Mouse (Mus musculus): ENCODE data around the gene Fkbp2. TPM values are rescaled to one million over a fixed set of nuclear protein-coding genes. Genes with fewer than 3 reads are reported as not detected.

The Fkbp2 gene
- 10 to 100 TPM in 1 of 4 experiments, 1 to 10 TPM in 3; 4.2 to 10.4 (median 5.8) TPM for total RNA-seq (2022)

- peak; percentile 98 to 99 for DNase-seq (ENCODE audit: low spot score in 2 of 2)
These were observed at the start of gene Fkbp2 for GRCm38 (mm10) chr19:6980381-6981093. Gene Fkbp2 (minus strand): TSS chr19:6980501.

GRCm38 (mm10) chr19:7029531-7029930 lies 49.2 kb upstream of the Fkbp2 start:
- DNase-seq (ENCODE audit: low spot score in 2 of 2), result no peak

- no peak for DNase-seq (ENCODE audit: low spot score in 2 of 2)
These were observed 39.9 kb upstream of the Fkbp2 start for GRCm38 (mm10) chr19:7020224-7020641.

GRCm38 (mm10) chr19:7019191-7019590 lies 38.9 kb upstream of the Fkbp2 start, which contains the start of gene Fermt3:
Gene Fermt3 (minus strand): TSS chr19:7019469.
- no peak for DNase-seq (ENCODE audit: low spot score in 2 of 2)

GRCm38 (mm10) chr19:7018546-7018945 lies 38.2 kb upstream of the Fkbp2 start:
- no peak for DNase-seq (ENCODE audit: low spot score in 2 of 2)

GRCm38 (mm10) chr19:7017541-7018457 lies 37.5 kb upstream of the Fkbp2 start:
- DNase-seq (ENCODE audit: low spot score in 2 of 2), result no peak

GRCm38 (mm10) chr19:7014481-7015135 lies 34.3 kb upstream of the Fkbp2 start:
- no peak for DNase-seq (ENCODE audit: low spot score in 2 of 2)

GRCm38 (mm10) chr19:7013984-7014383 lies 33.7 kb upstream of the Fkbp2 start:
- DNase-seq (ENCODE audit: low spot score in 2 of 2), result no peak

GRCm38 (mm10) chr19:7012426-7012825 lies 32.1 kb upstream of the Fkbp2 start:
- no peak for DNase-seq (ENCODE audit: low spot score in 2 of 2)

GRCm38 (mm10) chr19:7006892-7007593 lies 26.7 kb upstream of the Fkbp2 start:
- no peak for DNase-seq (ENCODE audit: low spot score in 2 of 2)

- DNase-seq (ENCODE audit: low spot score in 2 of 2), result no peak
These were observed 19.2 kb upstream of the Fkbp2 start for GRCm38 (mm10) chr19:6999360-7000063.

- DNase-seq (ENCODE audit: low spot score in 2 of 2), result no peak
These were observed 17.5 kb upstream of the Fkbp2 start for GRCm38 (mm10) chr19:6997721-6998290.

- DNase-seq (ENCODE audit: low spot score in 2 of 2), result peak; percentile 80 to 88
These were observed 15.7 kb upstream of the Fkbp2 start, which contains the start of the genes Nudt22 and Trpt1 for GRCm38 (mm10) chr19:6996006-6996405. Gene Nudt22 (minus strand): TSS chr19:6996117. Gene Trpt1 (plus strand): TSS chr19:6996131.

GRCm38 (mm10) chr19:6995255-6995991 lies 15.1 kb upstream of the Fkbp2 start:
- DNase-seq (ENCODE audit: low spot score in 2 of 2), result no peak

- DNase-seq (ENCODE audit: low spot score in 2 of 2), result no peak
These were observed 14.2 kb upstream of the Fkbp2 start for GRCm38 (mm10) chr19:6994489-6994888.

- DNase-seq (ENCODE audit: low spot score in 2 of 2), result no peak
These were observed 13.7 kb upstream of the Fkbp2 start for GRCm38 (mm10) chr19:6994002-6994401.

- no peak for DNase-seq (ENCODE audit: low spot score in 2 of 2)
These were observed 12.9 kb upstream of the Fkbp2 start for GRCm38 (mm10) chr19:6993011-6993770.

Data from gastrocnemius, adult 8-10 months (tissue).